Mouse (Mus musculus): Measurements from ENCODE around the gene Lcmt1. TPM values are rescaled to one million over a fixed set of nuclear protein-coding genes. Genes with fewer than 3 reads are reported as not detected.

Lcmt1 gene
- total and polyA plus RNA-seq, 2 experiments from 2014 or later = 62.8 to 114 TPM

DNA sequence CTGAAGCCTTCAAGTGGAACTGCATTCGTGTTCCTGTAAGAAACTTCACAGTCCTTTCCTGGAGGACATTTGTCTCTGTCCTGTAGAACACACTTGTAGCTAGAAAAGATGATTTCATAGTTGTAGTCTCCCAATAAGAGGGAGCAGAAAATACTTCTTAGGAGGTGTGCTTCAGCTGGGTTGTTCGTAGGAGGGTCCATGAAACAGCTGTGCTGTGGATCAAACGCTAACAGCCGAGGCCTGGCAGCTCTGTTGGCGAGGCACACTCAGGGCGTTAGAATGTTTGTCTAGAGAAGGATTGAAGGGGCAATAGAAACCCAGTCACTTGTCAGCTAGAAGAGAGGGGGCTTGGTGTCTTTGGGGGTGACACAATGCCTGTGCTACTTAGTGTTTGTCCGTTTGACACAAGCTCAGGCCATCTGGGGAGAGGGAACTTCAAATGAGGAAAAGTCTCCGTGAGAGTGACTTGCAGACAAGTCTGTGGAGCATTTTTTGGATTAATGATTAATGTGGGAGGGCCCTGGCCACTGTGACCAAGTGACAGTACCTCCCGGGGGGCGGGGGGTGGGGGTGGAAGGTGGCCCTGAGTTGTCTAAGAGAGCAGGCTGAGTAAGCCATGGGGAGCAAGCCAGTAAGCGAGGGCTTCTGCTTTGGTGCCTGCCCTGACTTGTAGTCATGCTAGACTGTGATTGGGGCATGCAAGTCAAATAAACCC lies 16.3 kb downstream of the Lcmt1 start:
- Histone ChIP-seq H3K4me2 (ENCODE audit: low read depth, low read length, poor library complexity, severe bottlenecking) (no peak overlapping the region), H3K4me1 (ENCODE audit: insufficient read depth, low read length) (no peaks in the 10 kb centered on the region), H3K36me3 (ENCODE audit: insufficient read depth, low read length) (peaks cover 22% of the 10 kb centered on the region), H3K27me3 (ENCODE audit: insufficient read depth, low read length) (no peaks in the 10 kb centered on the region), H3K27ac (ENCODE audit: low read depth, low read length) (no peak overlapping the region), H3K4me3 (ENCODE audit: low read depth, low read length) (no peak overlapping the region), H3K9me3 (ENCODE audit: low read length) (no peaks in the 10 kb centered on the region), H3K9ac (replicated peaks; ENCODE audit: low read length, poor library complexity, severe bottlenecking) (no peak overlapping the region)
- TF ChIP-seq CTCF (IDR thresholded peaks at IDR 0.05) = no peak
- DNase-seq (ENCODE audit: low spot score) = no peak
- ATAC-seq (ENCODE audit: low FRiP score) = no peak
- 85% methylated on average over 11 of the region's 11 CpGs for WGBS

DNA sequence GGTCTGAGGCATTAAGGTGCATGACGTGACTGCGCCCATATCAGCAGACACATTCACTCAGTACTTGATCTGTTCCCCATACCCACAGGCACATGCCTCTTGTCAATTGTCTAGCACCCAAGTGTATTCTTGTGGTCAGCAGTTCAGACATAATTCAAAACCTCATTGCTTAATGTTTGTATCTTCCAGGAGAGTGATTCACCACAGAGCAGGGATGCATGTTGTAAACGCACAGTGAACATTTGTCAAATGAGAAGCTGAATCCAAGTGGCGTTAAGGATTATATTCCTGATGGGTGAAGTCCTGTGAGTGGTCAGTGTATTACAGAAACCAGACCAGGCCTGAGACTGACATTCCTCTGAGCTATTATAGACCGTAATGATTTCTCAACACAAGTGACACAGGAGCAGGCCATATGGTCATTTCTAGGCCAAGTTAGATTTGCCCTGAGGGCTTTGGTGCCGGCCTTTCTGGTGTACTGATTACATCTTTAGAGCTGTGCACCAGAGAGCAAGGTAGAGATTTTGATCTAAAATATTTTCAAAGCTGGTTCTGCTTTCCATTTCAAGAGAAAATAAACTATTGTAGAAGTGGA lies 20.2 kb downstream of the Lcmt1 start:
- no peaks in the 10 kb centered on the region for H3K27me3 ChIP-seq (ENCODE audit: insufficient read depth, low read length)
- 90% methylated on average over 6 of the region's 6 CpGs for WGBS
- H3K4me2 ChIP-seq (ENCODE audit: low read depth, low read length, poor library complexity, severe bottlenecking) = no peak overlapping the region
- H3K9me3 ChIP-seq (ENCODE audit: low read length) = no peaks in the 10 kb centered on the region
- peaks cover 26% of the 10 kb centered on the region for H3K36me3 ChIP-seq (ENCODE audit: insufficient read depth, low read length)
- ATAC-seq (ENCODE audit: low FRiP score) (no peak), DNase-seq (ENCODE audit: low spot score) (no peak)
- H3K9ac ChIP-seq (replicated peaks; ENCODE audit: low read length, poor library complexity, severe bottlenecking) = no peak overlapping the region
- TF ChIP-seq CTCF (IDR thresholded peaks at IDR 0.05) = no peak
- no peak overlapping the region for H3K27ac ChIP-seq (ENCODE audit: low read depth, low read length)
- no peaks in the 10 kb centered on the region for H3K4me1 ChIP-seq (ENCODE audit: insufficient read depth, low read length)
- no peak overlapping the region for H3K4me3 ChIP-seq (ENCODE audit: low read depth, low read length)

DNA sequence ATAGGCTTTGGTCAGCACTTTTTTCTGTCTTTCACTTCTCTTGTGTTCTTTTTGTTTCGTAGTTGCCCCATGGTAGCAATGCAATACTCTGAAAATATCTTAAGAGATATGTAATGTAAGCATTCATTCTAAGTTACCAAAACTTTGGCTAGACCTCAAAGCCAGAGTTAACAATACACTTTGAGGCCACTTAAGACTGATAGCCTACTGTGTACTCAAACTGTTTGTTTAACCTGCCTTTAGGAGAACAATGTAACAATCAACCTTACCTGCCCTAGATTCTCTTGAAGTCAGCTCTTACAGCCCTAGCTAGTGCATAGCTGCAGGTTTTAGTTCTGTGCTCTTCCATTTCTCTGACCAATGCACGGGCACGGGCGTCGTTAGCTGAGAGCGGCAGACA lies 24.7 kb downstream of the Lcmt1 start:
- no peak overlapping the region for H3K9ac ChIP-seq (replicated peaks; ENCODE audit: low read length, poor library complexity, severe bottlenecking)
- H3K4me1 ChIP-seq (ENCODE audit: insufficient read depth, low read length) = no peaks in the 10 kb centered on the region
- H3K4me3 ChIP-seq (ENCODE audit: low read depth, low read length) = no peak overlapping the region
- no peak overlapping the region for H3K27ac ChIP-seq (ENCODE audit: low read depth, low read length)
- DNase-seq (ENCODE audit: low spot score) (no peak), ATAC-seq (ENCODE audit: low FRiP score) (no peak)
- no peak for TF ChIP-seq CTCF (IDR thresholded peaks at IDR 0.05)
- 93% methylated on average over 6 of the region's 6 CpGs for WGBS
- no peaks in the 10 kb centered on the region for H3K27me3 ChIP-seq (ENCODE audit: insufficient read depth, low read length)
- H3K36me3 ChIP-seq (ENCODE audit: insufficient read depth, low read length) = peaks cover 11% of the 10 kb centered on the region
- H3K9me3 ChIP-seq (ENCODE audit: low read length) = no peaks in the 10 kb centered on the region
- no peak overlapping the region for H3K4me2 ChIP-seq (ENCODE audit: low read depth, low read length, poor library complexity, severe bottlenecking)

DNA sequence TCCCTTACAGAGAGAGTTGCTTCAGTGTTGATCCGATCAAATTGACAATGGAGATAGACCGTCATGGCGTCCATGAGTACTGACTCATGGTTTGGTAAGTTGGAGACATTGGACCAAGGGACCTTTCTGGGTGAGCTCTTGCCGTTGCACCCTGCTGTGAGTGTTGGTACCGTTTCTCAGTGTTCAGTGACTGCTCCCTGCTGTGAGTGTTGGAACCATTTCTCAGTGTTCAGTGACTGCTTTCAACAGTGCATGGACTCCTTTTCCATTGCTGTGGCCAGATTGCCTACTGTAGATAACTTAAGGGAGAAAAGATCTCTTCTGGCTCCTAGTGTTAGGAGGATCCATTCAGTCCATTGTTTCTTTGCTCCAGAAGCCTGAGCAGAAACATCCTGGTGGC lies 27.3 kb downstream of the Lcmt1 start:
- WGBS = 87% methylated on average over 5 of the region's 5 CpGs

DNA sequence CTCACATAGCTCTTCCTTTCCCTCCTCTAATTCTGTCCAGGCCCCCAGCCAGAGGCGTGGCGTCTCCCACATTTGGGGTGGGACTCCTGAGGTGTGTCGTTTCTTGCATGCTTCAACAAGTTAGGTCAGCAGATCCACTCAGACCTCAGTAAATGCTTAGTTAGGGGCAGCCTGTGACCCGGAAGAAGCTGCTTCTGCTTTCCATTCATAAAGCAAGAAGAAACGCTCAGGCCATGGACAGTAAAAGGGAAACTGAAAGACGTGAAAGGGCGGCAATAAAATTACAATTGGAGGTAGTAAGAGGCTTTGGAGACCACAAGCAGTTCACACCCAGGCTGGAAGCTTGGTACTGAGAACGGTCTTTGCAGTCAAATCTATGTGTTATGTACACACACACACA lies 27.8 kb downstream of the Lcmt1 start:
- Histone ChIP-seq H3K27me3 (ENCODE audit: insufficient read depth, low read length) (no peaks in the 10 kb centered on the region), H3K9ac (replicated peaks; ENCODE audit: low read length, poor library complexity, severe bottlenecking) (no peak overlapping the region), H3K27ac (ENCODE audit: low read depth, low read length) (no peak overlapping the region), H3K4me1 (ENCODE audit: insufficient read depth, low read length) (no peaks in the 10 kb centered on the region), H3K4me3 (ENCODE audit: low read depth, low read length) (no peak overlapping the region), H3K9me3 (ENCODE audit: low read length) (no peaks in the 10 kb centered on the region), H3K36me3 (ENCODE audit: insufficient read depth, low read length) (peaks cover 4% of the 10 kb centered on the region), H3K4me2 (ENCODE audit: low read depth, low read length, poor library complexity, severe bottlenecking) (no peak overlapping the region)
- ATAC-seq (ENCODE audit: low FRiP score) = no peak
- no peak for DNase-seq (ENCODE audit: low spot score)
- no peak for TF ChIP-seq CTCF (IDR thresholded peaks at IDR 0.05)
- WGBS = 84% methylated on average over 8 of the region's 8 CpGs

More for the DNA sequence above, 27.3 kb downstream of the Lcmt1 start:
- TF ChIP-seq CTCF (IDR thresholded peaks at IDR 0.05) = no peak
- no peak overlapping the region for H3K9ac ChIP-seq (replicated peaks; ENCODE audit: low read length, poor library complexity, severe bottlenecking)
- DNase-seq (ENCODE audit: low spot score) (no peak), ATAC-seq (ENCODE audit: low FRiP score) (no peak)
- no peak overlapping the region for H3K4me3 ChIP-seq (ENCODE audit: low read depth, low read length)
- H3K4me1 ChIP-seq (ENCODE audit: insufficient read depth, low read length) = no peaks in the 10 kb centered on the region
- no peak overlapping the region for H3K27ac ChIP-seq (ENCODE audit: low read depth, low read length)
- no peaks in the 10 kb centered on the region for H3K27me3 ChIP-seq (ENCODE audit: insufficient read depth, low read length)
- H3K9me3 ChIP-seq (ENCODE audit: low read length) = no peaks in the 10 kb centered on the region
- H3K36me3 ChIP-seq (ENCODE audit: insufficient read depth, low read length) = peaks cover 4% of the 10 kb centered on the region; the same call in 1 of the 2 replicates
- no peak overlapping the region for H3K4me2 ChIP-seq (ENCODE audit: low read depth, low read length, poor library complexity, severe bottlenecking)

DNA sequence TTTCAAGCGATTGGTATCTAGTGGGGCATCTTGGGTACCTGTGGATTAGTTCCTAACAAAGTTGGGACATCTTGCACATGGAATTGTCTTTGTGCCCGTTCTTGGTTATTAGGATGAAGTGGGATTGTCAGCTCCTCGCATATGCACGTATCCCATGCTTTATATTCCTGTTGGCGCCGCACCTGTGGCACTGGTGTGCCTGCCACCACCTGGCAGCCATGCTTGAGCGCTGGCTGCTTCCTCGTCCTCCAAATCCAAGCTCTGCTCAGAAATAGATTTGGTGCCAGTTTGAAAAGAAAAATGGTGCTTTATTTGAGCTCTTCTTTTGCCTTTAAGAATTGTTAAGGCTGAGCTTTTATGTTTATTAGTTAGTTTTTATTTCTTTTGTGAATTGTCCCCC lies 28.3 kb downstream of the Lcmt1 start:
- Histone ChIP-seq H3K9ac (replicated peaks; ENCODE audit: low read length, poor library complexity, severe bottlenecking) (no peak overlapping the region), H3K27ac (ENCODE audit: low read depth, low read length) (no peak overlapping the region), H3K9me3 (ENCODE audit: low read length) (no peaks in the 10 kb centered on the region), H3K27me3 (ENCODE audit: insufficient read depth, low read length) (no peaks in the 10 kb centered on the region), H3K36me3 (ENCODE audit: insufficient read depth, low read length) (peaks cover 6% of the 10 kb centered on the region), H3K4me3 (ENCODE audit: low read depth, low read length) (no peak overlapping the region), H3K4me1 (ENCODE audit: insufficient read depth, low read length) (no peaks in the 10 kb centered on the region), H3K4me2 (ENCODE audit: low read depth, low read length, poor library complexity, severe bottlenecking) (no peak overlapping the region)
- no peak for TF ChIP-seq CTCF (IDR thresholded peaks at IDR 0.05)
- no peak for ATAC-seq (ENCODE audit: low FRiP score)
- 87% methylated on average over 8 of the region's 8 CpGs for WGBS
- DNase-seq (ENCODE audit: low spot score) = no peak
